Mouse (Mus musculus): ENCODE results near the gene Gm20388. TPM values are rescaled to one million over a fixed set of nuclear protein-coding genes. Genes with fewer than 3 reads are reported as not detected.

The Gm20388 gene
- polyA plus RNA-seq, 1 experiment from 2014 or later: 47.1 TPM

DNA sequence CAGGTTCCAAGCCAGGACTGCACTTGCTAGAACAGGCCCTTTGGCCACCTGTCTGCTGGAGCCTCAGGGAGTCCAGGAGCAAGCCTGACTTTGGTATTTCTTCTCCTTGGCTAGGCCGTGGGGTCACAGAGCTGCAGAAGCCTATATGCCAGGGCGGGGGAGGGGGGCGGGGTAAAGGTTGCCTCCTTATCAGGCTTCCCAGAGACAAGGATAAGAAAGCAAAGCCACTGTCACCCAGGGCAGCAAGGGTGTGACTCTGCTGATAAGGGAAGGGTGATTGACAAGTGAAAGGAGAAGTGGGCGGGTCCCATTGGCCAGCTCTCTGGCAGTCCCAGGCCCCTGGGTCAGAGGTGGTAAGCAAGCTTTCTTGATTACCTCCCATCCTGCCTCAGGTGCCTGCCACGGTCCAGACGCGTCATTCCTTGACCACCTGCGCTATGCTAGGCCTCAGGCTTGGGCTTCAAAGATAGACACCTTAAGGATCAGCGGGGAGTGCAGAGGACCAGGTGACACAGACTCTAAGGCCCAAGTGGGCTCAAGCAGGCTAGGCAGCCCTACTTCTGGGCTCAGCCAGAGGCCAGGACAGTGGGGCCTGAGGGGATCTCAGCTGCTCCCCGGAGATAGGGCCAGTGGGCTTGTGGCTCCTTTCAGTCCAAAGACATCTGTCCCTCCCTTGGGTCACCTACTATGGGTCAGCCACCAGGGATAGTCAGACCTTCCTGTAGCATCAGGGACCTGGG, 565.0 kb downstream of the Gm20388 start:
- no peaks in the 10 kb centered on the region for H3K79me2 ChIP-seq (ENCODE audit: inconsistent target)
- H3K27ac ChIP-seq: no peak overlapping the region
- no peak overlapping the region for H3K4me3 ChIP-seq (ENCODE audit: inconsistent target)
- no peaks in the 10 kb centered on the region for H3K36me3 ChIP-seq (ENCODE audit: inconsistent target)
- WGBS (ENCODE audit: missing documents): 64% methylated on average over 10 of the region's 10 CpGs

DNA sequence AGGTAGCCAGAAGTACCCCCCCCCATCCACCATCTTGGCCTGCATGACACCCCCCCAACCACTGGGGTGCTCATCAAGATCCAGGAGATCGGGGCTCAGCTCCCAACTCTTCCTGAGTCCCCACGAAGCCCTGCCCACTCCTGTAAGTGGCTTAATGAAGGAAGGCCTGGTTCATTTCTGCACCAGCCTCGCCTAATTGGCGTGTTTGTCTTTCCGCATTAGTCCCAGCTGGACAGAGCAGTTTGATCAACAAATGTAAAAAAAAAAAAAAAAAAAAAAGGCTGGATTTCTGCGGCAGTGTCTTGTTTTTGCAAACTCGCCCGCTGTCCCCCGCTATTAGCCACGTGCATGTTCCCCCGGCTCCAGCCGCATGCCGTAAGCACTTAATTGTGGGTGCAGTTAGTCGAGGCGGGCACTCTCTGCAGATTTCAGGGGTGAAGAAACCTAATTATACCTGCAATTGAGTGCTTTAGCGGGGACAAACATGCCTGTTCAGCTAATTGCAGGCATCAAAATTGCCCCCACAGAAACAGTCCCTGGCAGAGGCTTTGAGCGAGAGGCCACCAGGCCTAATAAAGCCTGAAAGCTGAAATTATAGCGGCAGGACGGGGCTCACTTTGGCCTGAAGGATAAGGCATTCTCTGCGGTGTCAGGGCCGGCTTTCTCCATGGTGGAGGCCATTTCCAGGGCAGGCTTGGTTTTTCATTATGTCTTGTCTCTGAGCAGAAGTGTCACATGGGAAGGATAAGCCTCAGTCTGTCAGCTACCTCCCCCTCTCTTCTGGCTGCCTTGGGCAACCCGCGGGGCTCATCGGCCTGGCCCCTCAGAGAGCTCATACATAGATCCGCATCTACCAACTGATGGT, 566.3 kb downstream of the Gm20388 start:
- no peak overlapping the region for H3K4me3 ChIP-seq (ENCODE audit: inconsistent target)
- no peaks in the 10 kb centered on the region for H3K79me2 ChIP-seq (ENCODE audit: inconsistent target)
- no peak overlapping the region for H3K27ac ChIP-seq
- 89% methylated on average over 23 of the region's 25 CpGs for WGBS (ENCODE audit: missing documents)
- no peaks in the 10 kb centered on the region for H3K36me3 ChIP-seq (ENCODE audit: inconsistent target)

DNA sequence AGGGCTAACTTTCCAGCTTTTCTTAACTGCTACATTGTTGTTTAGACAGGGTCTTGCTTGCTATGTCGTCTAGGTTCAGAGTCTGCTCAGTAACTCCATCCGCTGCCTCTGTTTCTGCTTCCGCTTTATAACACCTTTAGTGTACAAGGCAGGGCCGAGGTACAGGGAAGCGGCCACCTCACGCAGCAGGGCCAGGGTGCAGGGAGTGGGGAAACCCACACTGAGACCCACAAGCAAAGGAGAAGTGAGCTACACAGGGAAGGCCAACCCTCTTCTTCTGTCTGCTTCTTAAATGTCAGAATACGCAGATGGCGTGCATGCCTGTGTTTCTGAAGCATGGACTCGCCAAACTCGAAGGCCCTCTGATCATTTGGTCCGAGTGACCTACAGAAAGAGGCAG, 568.1 kb downstream of the Gm20388 start:
- no peak overlapping the region for H3K27ac ChIP-seq

DNA sequence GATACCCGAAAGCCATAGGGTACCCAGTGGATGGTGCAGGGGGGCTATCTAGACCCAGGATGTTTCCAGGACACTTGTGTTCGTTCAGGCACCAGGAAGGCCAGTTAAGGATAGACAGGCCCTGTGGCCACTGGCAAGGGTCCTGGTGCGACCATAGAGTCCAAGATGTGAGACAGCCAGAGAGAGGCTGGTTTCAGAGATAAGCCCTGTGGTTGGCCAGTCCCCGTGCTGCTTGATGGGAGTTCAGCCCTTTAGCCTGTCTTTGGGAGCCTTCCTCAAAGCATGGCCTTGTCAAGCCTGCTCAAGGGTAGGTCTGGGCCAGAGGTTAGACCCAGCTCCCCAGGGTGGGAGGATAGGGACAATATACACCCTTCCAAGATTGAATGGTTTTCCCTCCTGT, 569.0 kb downstream of the Gm20388 start:
- no peak overlapping the region for H3K27ac ChIP-seq
- no peak overlapping the region for H3K4me3 ChIP-seq (ENCODE audit: inconsistent target)
- 79% methylated on average over 4 of the region's 4 CpGs for WGBS (ENCODE audit: missing documents)
- no peaks in the 10 kb centered on the region for H3K79me2 ChIP-seq (ENCODE audit: inconsistent target)
- no peaks in the 10 kb centered on the region for H3K36me3 ChIP-seq (ENCODE audit: inconsistent target)

More for the DNA sequence above, 568.1 kb downstream of the Gm20388 start:
- WGBS (ENCODE audit: missing documents): 64% methylated on average over 11 of the region's 11 CpGs
- Histone ChIP-seq H3K79me2 (ENCODE audit: inconsistent target) (no peaks in the 10 kb centered on the region), H3K36me3 (ENCODE audit: inconsistent target) (no peaks in the 10 kb centered on the region), H3K4me3 (ENCODE audit: inconsistent target) (no peak overlapping the region)

DNA sequence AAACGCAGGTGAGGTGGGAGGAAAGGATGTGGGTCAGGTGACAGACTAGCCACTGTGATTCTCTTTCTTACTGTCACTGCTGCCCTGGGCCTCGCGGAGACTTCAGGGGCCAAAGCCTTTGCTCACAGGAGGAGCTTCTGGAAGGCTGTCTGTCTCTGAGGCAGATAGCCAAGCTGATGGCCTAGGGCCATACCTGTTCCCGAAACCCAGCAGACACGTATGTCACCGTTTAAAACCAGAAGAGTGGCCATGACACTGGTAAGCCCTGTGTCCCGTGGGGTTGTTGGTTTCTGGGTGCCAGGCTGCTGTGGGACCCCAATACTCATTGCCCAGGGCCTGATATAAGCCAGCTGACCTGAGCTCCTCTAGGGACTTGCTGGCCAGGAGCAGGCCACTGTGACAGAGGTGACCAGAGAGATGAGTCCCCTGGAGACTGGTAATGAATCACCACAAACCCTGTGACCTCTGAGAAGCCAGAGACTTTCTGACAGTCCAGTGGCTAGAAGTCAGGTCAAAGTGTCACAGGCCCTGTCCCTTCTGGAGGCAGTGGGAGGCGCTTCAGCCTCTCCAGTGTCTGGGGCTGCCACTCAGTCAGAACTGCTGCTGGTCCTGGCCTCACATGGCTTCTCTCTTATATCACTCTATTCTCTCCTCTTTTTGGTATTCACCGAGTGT, 571.5 kb downstream of the Gm20388 start:
- no peaks in the 10 kb centered on the region for H3K36me3 ChIP-seq (ENCODE audit: inconsistent target)
- 86% methylated on average over 9 of the region's 9 CpGs for WGBS (ENCODE audit: missing documents)
- H3K27ac ChIP-seq: no peak overlapping the region
- no peak overlapping the region for H3K4me3 ChIP-seq (ENCODE audit: inconsistent target)
- H3K79me2 ChIP-seq (ENCODE audit: inconsistent target): no peaks in the 10 kb centered on the region

DNA sequence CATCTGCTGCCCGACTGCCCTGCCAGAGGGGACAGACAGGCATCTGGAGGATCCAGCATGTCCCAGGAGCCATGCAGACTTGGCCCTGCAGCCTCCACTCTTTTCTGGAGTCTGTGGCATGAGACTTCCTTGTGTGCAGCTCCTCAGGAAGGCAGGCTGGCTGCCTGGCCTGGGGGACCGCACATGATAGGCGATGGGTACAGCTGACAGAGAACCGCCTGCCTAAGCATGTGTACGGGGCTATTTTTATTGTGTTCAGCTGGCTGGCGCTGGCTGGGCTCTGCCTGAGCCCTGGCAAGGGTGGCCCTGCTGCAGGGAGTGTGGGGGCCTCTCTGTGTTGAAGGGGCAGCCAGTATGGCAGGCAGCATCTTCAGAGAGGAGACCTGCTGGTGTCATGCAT, 573.8 kb downstream of the Gm20388 start:
- no peaks in the 10 kb centered on the region for H3K36me3 ChIP-seq (ENCODE audit: inconsistent target)
- WGBS (ENCODE audit: missing documents): 54% methylated on average over 6 of the region's 6 CpGs
- H3K27ac ChIP-seq: no peak overlapping the region
- H3K79me2 ChIP-seq (ENCODE audit: inconsistent target): peaks cover under 1% of the 10 kb centered on the region; the same call in 1 of the 2 replicates
- no peak overlapping the region for H3K4me3 ChIP-seq (ENCODE audit: inconsistent target)

DNA sequence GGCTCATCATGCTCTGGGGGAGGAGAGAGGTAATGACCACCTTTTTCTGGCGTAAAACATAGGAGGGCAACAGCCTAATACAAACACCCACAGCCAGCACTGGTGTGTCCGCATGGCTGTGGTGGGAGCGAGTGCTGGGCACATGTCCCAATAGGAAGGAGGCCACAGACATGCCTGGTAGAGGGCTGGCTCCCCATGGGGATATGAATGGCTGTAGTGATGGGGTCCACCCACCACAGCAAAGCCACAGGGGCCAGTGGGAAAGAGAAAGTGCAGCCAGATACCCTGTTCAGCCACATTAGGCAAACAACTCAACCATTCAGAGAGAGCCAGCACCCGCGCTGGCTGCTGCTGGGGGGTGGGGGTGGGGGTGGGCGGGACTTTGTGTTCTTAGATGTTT, 574.5 kb downstream of the Gm20388 start:
- H3K4me3 ChIP-seq (ENCODE audit: inconsistent target): no peak overlapping the region
- 73% methylated on average over 3 of the region's 6 CpGs for WGBS (ENCODE audit: missing documents)

DNA sequence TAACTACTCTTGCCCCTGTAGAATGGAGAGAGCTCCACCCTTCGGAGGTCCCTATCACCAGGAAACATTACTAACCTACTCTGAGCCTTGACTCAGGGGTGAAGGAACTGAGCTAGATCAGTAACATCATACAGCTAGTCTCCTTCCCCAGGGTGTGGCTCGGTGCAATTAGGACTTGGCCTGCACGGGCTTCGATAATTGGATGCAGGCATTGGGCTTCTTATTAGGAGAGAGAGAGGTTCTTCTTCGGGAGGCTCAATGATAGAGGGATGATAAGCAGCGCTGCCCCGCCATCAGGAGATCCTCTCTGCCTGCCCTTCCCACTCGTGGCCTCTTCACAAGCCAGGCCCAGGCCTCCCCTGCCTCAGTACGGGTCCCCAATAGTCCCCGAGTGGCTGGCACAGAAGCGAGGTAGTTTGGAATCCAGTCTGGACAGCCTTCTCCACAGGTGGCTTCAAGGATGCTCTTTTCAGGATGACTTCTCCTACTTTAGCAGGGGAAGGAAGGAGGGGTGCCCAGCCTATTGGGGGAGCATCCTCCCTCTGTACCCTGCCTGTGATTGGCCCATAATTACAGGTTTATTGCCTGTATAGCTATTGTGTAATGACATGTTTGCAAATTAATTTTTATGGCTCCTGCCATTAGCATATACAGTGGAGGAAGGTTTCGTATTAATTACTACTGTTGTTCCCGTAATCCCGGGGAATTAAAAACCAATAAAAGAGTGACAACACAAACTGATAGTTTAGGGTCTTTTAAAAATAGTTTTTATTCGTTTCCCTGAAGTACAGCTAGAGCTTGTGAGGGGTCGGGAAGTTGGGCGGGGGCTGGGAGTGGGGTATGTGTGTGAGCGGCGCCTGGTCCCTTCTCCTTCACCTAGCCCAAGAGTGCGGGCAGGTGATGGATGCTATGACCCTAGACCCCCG, 575.2 kb downstream of the Gm20388 start:
- peaks cover 14% of the 10 kb centered on the region; the same call in 1 of the 2 replicates for H3K79me2 ChIP-seq (ENCODE audit: inconsistent target)
- H3K4me3 ChIP-seq (ENCODE audit: inconsistent target): no peak overlapping the region
- H3K27ac ChIP-seq: no peak overlapping the region
- H3K36me3 ChIP-seq (ENCODE audit: inconsistent target): no peaks in the 10 kb centered on the region
- WGBS (ENCODE audit: missing documents): 67% methylated on average over 21 of the region's 21 CpGs

More for the DNA sequence above, 574.5 kb downstream of the Gm20388 start:
- Histone ChIP-seq H3K79me2 (ENCODE audit: inconsistent target) (peaks cover 7% of the 10 kb centered on the region; the same call in 1 of the 2 replicates), H3K36me3 (ENCODE audit: inconsistent target) (no peaks in the 10 kb centered on the region), H3K27ac (no peak overlapping the region)

DNA sequence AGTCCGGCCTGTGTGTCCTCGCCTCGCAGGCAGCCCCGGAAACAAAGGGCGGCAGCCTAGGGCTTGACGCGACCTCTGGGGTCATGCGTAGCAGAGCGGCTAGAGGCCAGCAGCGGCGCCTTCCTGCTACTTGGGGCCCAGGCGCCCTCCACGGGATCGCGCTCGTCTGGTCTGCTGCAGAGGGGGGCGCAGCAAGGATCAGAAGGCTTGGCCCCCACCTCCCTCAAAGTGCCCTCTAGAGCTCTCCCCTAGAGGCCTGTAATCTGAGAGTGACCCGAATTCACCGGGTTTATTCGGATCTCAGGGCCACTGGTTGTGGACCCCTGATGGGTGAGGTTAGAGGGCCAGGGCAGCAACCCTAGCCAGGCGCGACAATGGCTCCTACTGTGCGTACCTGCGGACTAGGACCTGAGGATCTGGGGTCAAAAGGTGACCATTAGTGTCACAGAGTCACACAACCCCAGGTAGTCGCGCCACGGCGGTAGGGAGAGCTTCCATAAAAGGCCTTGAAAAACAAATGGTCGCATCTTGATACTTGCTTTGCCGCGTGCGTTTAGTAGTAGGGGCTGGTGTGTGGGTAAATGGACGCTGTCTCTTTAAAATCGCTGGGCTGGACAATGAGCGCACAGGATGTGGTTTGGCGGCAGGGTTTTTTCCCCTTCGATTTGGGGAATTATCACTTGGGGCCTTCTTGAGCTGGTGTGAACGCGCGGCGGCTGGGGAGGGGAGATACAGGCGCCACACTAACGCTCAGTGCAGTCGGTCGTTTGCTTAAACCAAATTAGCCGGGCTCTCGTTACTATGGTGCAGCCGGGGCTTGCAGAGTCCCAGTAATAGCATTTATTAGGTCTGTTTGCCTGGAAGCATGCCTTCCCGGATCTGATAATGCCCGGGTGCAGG, 576.1 kb downstream of the Gm20388 start:
- peaks cover 23% of the 10 kb centered on the region for H3K79me2 ChIP-seq (ENCODE audit: inconsistent target)
- WGBS (ENCODE audit: missing documents): 15% methylated on average over 50 of the region's 50 CpGs
- no peaks in the 10 kb centered on the region for H3K36me3 ChIP-seq (ENCODE audit: inconsistent target)
- peak overlapping the region; percentile 48 for H3K4me3 ChIP-seq (ENCODE audit: inconsistent target)
- H3K27ac ChIP-seq: peak overlapping the region; percentile 83

DNA sequence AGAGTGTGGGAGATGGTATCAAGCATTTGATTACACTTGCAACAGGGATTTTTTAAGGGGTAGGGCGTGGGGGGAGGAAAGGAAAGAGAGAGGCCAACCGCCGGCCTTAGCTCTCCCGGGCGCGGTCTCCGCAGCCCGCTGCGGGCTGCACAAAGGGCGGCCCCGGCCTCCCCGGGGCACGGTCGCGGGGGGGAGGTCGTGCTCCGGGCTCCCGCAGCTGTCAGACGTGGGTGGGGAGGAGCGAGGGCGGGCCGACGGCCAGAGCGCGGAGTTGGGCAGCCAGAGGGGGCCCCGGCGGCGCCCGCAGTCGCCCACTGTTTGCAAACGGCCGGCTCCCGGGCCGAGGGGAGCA, 576.7 kb downstream of the Gm20388 start:
- peak overlapping the region; percentile 83 for H3K27ac ChIP-seq
- under 1% methylated on average over 34 of the region's 34 CpGs for WGBS (ENCODE audit: missing documents)

DNA sequence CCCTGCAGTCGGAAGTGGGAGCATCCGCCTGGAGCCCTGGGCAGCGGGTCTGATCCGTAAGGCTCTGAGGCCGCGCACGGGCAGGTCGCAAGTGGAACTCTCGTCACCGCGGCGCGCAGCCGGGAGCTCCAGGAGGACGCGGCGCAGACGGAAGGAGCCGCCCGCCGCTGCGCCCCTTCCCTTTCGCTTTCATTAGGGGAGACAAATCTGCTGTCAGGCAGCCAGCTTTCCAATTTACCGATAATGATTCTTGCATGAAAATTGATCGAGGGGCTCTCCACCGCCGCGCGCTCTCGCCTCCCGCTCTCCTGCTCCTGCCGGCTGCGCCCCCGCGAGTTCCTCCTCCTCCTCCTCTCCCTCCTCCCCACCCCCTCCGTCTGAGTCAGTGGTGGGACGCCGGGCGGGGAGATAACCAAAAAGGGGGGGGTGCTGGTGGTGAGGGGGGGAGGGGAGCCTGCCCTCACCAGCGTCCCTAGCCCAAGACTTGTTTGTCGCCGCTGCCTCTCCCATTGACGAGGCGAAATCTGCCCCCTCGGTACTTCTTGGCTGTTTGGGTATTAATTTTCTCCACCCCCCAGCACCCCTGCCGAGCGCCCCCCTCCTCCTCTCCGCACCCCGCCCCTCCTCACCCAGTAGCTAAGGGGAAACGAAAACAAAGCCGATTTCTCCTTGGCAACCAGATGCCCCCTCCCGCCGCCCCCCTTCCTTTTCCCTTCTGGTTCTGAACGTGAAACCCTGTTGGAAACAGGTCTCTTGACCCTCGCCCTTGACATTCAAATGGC, 577.3 kb downstream of the Gm20388 start:
- Histone ChIP-seq H3K4me3 (ENCODE audit: inconsistent target) (peak overlapping the region; percentile 78), H3K27ac (peak overlapping the region; percentile 83), H3K36me3 (ENCODE audit: inconsistent target) (no peaks in the 10 kb centered on the region), H3K79me2 (ENCODE audit: inconsistent target) (peaks cover 35% of the 10 kb centered on the region)
- under 1% methylated on average over 43 of the region's 55 CpGs for WGBS (ENCODE audit: missing documents)

More for the DNA sequence above, 576.7 kb downstream of the Gm20388 start:
- peaks cover 29% of the 10 kb centered on the region for H3K79me2 ChIP-seq (ENCODE audit: inconsistent target)
- no peaks in the 10 kb centered on the region for H3K36me3 ChIP-seq (ENCODE audit: inconsistent target)
- H3K4me3 ChIP-seq (ENCODE audit: inconsistent target): peak overlapping the region; percentile 78

DNA sequence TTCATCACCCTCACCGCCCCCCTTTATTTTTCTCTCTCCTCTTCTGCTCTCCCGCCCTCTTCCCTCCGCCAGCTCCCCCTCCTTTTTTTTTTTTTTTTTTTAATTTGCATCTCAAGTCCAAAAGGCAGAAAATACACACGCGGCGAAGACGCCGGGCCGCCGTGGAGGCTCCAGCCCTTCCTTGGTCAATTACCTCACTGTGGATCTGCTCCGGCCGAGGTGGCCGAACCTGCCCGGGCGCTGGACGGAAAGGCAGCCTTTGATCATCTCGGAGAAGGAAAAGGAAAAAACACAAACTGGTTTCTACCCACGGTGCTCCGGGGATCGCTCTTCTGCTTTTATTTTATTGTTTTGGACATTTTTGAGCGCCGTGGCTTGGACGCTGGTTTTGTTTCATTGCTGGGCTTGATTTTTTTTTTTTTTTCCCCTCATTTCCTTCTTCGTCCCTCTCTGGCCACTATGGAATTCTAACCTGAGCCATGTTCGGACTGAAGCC, 578.0 kb downstream of the Gm20388 start:
- 1% methylated on average over 20 of the region's 25 CpGs for WGBS (ENCODE audit: missing documents)
- peak overlapping the region; percentile 83 for H3K27ac ChIP-seq
- H3K4me3 ChIP-seq (ENCODE audit: inconsistent target): peak overlapping the region; percentile 78
- H3K79me2 ChIP-seq (ENCODE audit: inconsistent target): peaks cover 43% of the 10 kb centered on the region
- no peaks in the 10 kb centered on the region for H3K36me3 ChIP-seq (ENCODE audit: inconsistent target)

Measured in macrophage (primary cell).